Mouse (Mus musculus): ENCODE data around the gene Lsm2. TPM values are rescaled to one million over a fixed set of nuclear protein-coding genes. Genes with fewer than 3 reads are reported as not detected.
A peak's percentile ranks its signal among the peaks of the same experiment; 100 is the strongest.
"Not testable (repeated sequence)": the region's sequence is repeated elsewhere in the genome, so short reads cannot be mapped to it uniquely, and the experiment has no call there.

Lsm2 gene
- polyA plus RNA-seq, 1 experiment = 60.7 TPM

DNA sequence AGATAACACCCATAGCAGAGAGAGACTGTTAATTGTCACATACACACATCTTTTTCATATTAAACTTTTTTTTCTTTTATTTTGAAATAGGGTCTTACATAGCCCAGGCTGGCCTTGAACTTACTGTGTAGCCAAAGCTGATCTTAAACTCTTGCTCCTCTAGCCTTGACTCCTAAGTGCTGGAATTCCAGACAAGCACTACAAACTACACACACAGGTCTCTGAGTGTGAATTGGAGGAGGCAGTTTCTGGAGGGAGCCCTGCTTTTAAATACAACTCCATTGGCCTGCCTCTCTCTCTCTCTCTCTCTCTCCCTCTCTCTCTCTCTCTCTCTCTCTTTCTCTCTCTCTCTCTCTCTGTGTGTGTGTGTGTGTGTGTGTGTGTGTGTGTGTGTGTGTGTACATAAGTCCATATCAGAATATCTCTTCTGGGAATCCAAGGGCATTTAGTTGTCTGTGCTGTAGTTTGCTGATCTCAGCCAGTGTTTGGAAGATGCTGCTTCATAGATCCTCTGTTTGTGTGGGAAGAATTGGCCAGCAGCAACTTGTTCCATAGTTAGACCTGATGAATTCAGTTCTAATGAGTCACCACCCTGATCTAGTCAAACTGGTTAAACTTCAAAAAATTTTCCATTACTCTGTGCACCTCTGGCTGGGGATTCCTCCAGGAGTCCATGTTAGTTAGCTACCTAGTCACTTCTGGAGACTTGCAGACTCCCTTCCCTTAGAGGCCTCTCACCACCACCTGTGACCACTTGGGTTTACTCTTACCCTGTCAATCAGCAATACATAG is 20.8 kb upstream of the Lsm2 start:
- Histone ChIP-seq H3K27me3 (ENCODE audit: control insufficient read depth, insufficient read depth, low read length) (no peaks in the 10 kb centered on the region), H3K36me3 (ENCODE audit: control insufficient read depth, insufficient read depth, low read length) (no peaks in the 10 kb centered on the region), H3K4me1 (ENCODE audit: control insufficient read depth, insufficient read depth, insufficient read length) (no peaks in the 10 kb centered on the region), H3K4me3 (ENCODE audit: extremely low read depth, insufficient read depth, insufficient read length) (no peak overlapping the region), H3K27ac (ENCODE audit: insufficient read depth, low read length) (no peak overlapping the region)
- DNase-seq (ENCODE audit: low read depth in 1 of 2, low spot score in 2 of 2) = no peak
- TF ChIP-seq POLR2A (IDR thresholded peaks at IDR 0.05; ENCODE audit: low read depth, low read length) (no peak), CTCF (IDR thresholded peaks at IDR 0.05; ENCODE audit: extremely low read depth, insufficient read depth, insufficient read length, insufficient replicate concordance) (no peak)

- Histone ChIP-seq H3K27me3 (ENCODE audit: control insufficient read depth, insufficient read depth, low read length) (no peaks in the 10 kb centered on the region), H3K4me3 (ENCODE audit: extremely low read depth, insufficient read depth, insufficient read length) (no peak overlapping the region), H3K27ac (ENCODE audit: insufficient read depth, low read length) (no peak overlapping the region), H3K36me3 (ENCODE audit: control insufficient read depth, insufficient read depth, low read length) (no peaks in the 10 kb centered on the region), H3K4me1 (ENCODE audit: control insufficient read depth, insufficient read depth, insufficient read length) (no peaks in the 10 kb centered on the region)
- DNase-seq (ENCODE audit: low read depth in 1 of 2, low spot score in 2 of 2) = no peak
- no peak for TF ChIP-seq POLR2A (IDR thresholded peaks at IDR 0.05; ENCODE audit: low read depth, low read length)
- no peak for TF ChIP-seq CTCF (IDR thresholded peaks at IDR 0.05; ENCODE audit: extremely low read depth, insufficient read depth, insufficient read length, insufficient replicate concordance)
- WGBS = 6% methylated on average over 3 of the region's 3 CpGs
Measured at GRCm38 (mm10) chr17:34962125-34962524, 19.5 kb upstream of the Lsm2 start.

GRCm38 (mm10) chr17:34962841-34963240 is 18.8 kb upstream of the Lsm2 start:
- H3K4me3 ChIP-seq (ENCODE audit: extremely low read depth, insufficient read depth, insufficient read length) = no peak overlapping the region
- no peak overlapping the region for H3K27ac ChIP-seq (ENCODE audit: insufficient read depth, low read length)
- no peak for DNase-seq (ENCODE audit: low read depth in 1 of 2, low spot score in 2 of 2)
- H3K27me3 ChIP-seq (ENCODE audit: control insufficient read depth, insufficient read depth, low read length) = no peaks in the 10 kb centered on the region
- H3K4me1 ChIP-seq (ENCODE audit: control insufficient read depth, insufficient read depth, insufficient read length) = no peaks in the 10 kb centered on the region
- 59% methylated on average over 1 of the region's 1 CpGs for WGBS
- no peaks in the 10 kb centered on the region for H3K36me3 ChIP-seq (ENCODE audit: control insufficient read depth, insufficient read depth, low read length)
- TF ChIP-seq CTCF (IDR thresholded peaks at IDR 0.05; ENCODE audit: extremely low read depth, insufficient read depth, insufficient read length, insufficient replicate concordance) (no peak), POLR2A (IDR thresholded peaks at IDR 0.05; ENCODE audit: low read depth, low read length) (no peak)

GRCm38 (mm10) chr17:34964640-34965049 is 17.0 kb upstream of the Lsm2 start:
- WGBS = 79% methylated on average over 1 of the region's 1 CpGs
- H3K27me3 ChIP-seq (ENCODE audit: control insufficient read depth, insufficient read depth, low read length) = peaks cover 4% of the 10 kb centered on the region; the same call in 1 of the 2 replicates

GRCm38 (mm10) chr17:34965627-34966026 is 16.0 kb upstream of the Lsm2 start:
- no peak for TF ChIP-seq CTCF (IDR thresholded peaks at IDR 0.05; ENCODE audit: extremely low read depth, insufficient read depth, insufficient read length, insufficient replicate concordance)
- no peak for TF ChIP-seq POLR2A (IDR thresholded peaks at IDR 0.05; ENCODE audit: low read depth, low read length)
- DNase-seq (ENCODE audit: low read depth in 1 of 2, low spot score in 2 of 2) = no peak
- H3K36me3 ChIP-seq (ENCODE audit: control insufficient read depth, insufficient read depth, low read length) = no peaks in the 10 kb centered on the region
- H3K4me3 ChIP-seq (ENCODE audit: extremely low read depth, insufficient read depth, insufficient read length) = no peak overlapping the region
- 59% methylated on average over 5 of the region's 5 CpGs for WGBS
- no peaks in the 10 kb centered on the region for H3K4me1 ChIP-seq (ENCODE audit: control insufficient read depth, insufficient read depth, insufficient read length)
- no peak overlapping the region for H3K27ac ChIP-seq (ENCODE audit: insufficient read depth, low read length)
- H3K27me3 ChIP-seq (ENCODE audit: control insufficient read depth, insufficient read depth, low read length) = peaks cover 4% of the 10 kb centered on the region; the same call in 1 of the 2 replicates

More at GRCm38 (mm10) chr17:34964640-34965049, 17.0 kb upstream of the Lsm2 start:
- TF ChIP-seq CTCF (IDR thresholded peaks at IDR 0.05; ENCODE audit: extremely low read depth, insufficient read depth, insufficient read length, insufficient replicate concordance) (no peak), POLR2A (IDR thresholded peaks at IDR 0.05; ENCODE audit: low read depth, low read length) (no peak)
- no peak overlapping the region for H3K4me3 ChIP-seq (ENCODE audit: extremely low read depth, insufficient read depth, insufficient read length)
- no peaks in the 10 kb centered on the region for H3K4me1 ChIP-seq (ENCODE audit: control insufficient read depth, insufficient read depth, insufficient read length)
- DNase-seq (ENCODE audit: low read depth in 1 of 2, low spot score in 2 of 2) = no peak
- no peak overlapping the region for H3K27ac ChIP-seq (ENCODE audit: insufficient read depth, low read length)
- no peaks in the 10 kb centered on the region for H3K36me3 ChIP-seq (ENCODE audit: control insufficient read depth, insufficient read depth, low read length)

DNA sequence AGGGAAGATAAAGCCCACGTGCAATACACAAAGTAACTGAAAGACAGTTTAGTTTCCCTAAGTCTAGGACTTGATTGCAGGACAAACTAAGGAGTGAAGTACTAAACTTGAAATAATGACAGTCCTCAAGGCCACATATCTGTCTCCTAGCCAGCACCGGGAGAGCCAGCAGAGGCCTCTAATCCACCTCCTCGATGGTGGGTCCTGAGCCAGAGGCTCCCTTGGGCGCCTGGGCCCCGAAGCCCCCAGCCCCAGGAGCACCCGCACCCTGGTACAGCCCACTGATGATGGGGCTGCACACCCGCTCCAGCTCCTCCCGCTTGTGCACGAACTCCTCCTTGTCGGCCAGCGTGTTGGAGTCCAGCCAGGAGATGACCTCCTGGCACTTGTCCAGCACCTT is 11.8 kb upstream of the Lsm2 start, which contains the start of gene Gm20481:
TSS of gene Gm20481 (plus strand) at position 91 of the 400 bp plus-strand sequence.
- not testable (repeated sequence) for H3K36me3 ChIP-seq (ENCODE audit: control insufficient read depth, insufficient read depth, low read length); DNase-seq (ENCODE audit: low read depth in 1 of 2, low spot score in 2 of 2); H3K4me3 ChIP-seq (ENCODE audit: extremely low read depth, insufficient read depth, insufficient read length); H3K27ac ChIP-seq (ENCODE audit: insufficient read depth, low read length); H3K27me3 ChIP-seq (ENCODE audit: control insufficient read depth, insufficient read depth, low read length); H3K4me1 ChIP-seq (ENCODE audit: control insufficient read depth, insufficient read depth, insufficient read length)
- WGBS = 78% methylated on average over 8 of the region's 11 CpGs

DNA sequence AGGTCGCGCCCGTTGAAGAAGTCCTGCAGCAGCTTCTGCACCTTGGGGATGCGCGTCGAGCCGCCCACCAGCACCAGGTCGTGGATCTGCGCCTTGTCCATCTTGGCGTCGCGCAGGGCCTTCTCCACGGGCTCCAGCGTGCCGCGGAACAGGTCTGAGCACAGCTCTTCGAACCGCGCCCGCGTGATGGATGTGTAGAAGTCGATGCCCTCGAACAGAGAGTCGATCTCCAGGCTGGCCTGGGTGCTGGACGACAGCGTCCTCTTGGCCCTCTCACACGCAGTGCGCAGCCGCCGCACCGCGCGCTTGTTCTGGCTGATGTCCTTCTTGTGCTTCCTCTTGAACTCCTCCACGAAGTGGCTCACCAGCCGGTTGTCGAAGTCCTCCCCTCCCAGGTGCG is 10.8 kb upstream of the Lsm2 start:
- H3K4me1 ChIP-seq (ENCODE audit: control insufficient read depth, insufficient read depth, insufficient read length); H3K4me3 ChIP-seq (ENCODE audit: extremely low read depth, insufficient read depth, insufficient read length); DNase-seq (ENCODE audit: low read depth in 1 of 2, low spot score in 2 of 2); H3K36me3 ChIP-seq (ENCODE audit: control insufficient read depth, insufficient read depth, low read length); H3K27me3 ChIP-seq (ENCODE audit: control insufficient read depth, insufficient read depth, low read length); H3K27ac ChIP-seq (ENCODE audit: insufficient read depth, low read length): not testable (repeated sequence)
- WGBS = 50% methylated on average over 21 of the region's 37 CpGs

DNA sequence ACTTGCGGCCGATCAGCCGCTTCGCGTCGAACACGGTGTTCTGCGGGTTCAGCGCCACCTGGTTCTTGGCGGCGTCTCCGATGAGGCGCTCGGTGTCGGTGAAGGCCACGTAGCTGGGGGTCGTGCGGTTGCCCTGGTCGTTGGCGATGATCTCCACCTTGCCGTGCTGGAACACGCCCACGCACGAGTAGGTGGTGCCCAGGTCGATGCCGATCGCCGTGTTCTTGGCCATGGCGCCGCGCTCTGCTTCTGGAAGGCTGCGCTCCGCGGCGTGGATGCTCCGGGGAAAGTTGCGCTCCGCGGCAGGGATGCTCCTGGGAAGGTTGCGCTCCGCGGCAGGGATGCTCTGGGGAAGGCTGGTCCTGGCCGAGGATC is 10.0 kb upstream of the Lsm2 start:
- not testable (repeated sequence) for H3K27ac ChIP-seq (ENCODE audit: insufficient read depth, low read length); DNase-seq (ENCODE audit: low read depth in 1 of 2, low spot score in 2 of 2); H3K36me3 ChIP-seq (ENCODE audit: control insufficient read depth, insufficient read depth, low read length); H3K27me3 ChIP-seq (ENCODE audit: control insufficient read depth, insufficient read depth, low read length); H3K4me1 ChIP-seq (ENCODE audit: control insufficient read depth, insufficient read depth, insufficient read length)
- peak overlapping the region; percentile 40 for H3K4me3 ChIP-seq (ENCODE audit: extremely low read depth, insufficient read depth, insufficient read length)
- WGBS = under 1% methylated on average over 15 of the region's 43 CpGs

- peak within 1 kb of the TSS; percentile 51 for H3K4me3 ChIP-seq (ENCODE audit: extremely low read depth, insufficient read depth, insufficient read length)
- peak within 1 kb of the TSS; percentile 22; the same call in 1 of the 2 replicates for H3K27ac ChIP-seq (ENCODE audit: insufficient read depth, low read length)
- under 1% methylated on average over 28 of the region's 33 CpGs for WGBS
- peak; percentile 52 to 71 for DNase-seq (ENCODE audit: low read depth in 1 of 2, low spot score in 2 of 2)
- not testable (repeated sequence) for H3K4me1 ChIP-seq (ENCODE audit: control insufficient read depth, insufficient read depth, insufficient read length); H3K36me3 ChIP-seq (ENCODE audit: control insufficient read depth, insufficient read depth, low read length); H3K27me3 ChIP-seq (ENCODE audit: control insufficient read depth, insufficient read depth, low read length)
Measured at GRCm38 (mm10) chr17:34972069-34972749, 9.5 kb upstream of the Lsm2 start, which contains the start of the genes Hspa1a and Hspa1l. TSS of gene Hspa1a (minus strand) at chr17:34972156. TSS of gene Hspa1l (plus strand) at chr17:34972703.
